Mouse (Mus musculus) kidney, adult 2 months (tissue): ENCODE data around the gene Rap1gap.

Experiments
- CTCF ChIP-seq: fragments of 200-500 bp; conservative IDR thresholded peaks from 2 replicates; pipeline ENCODE4 v1.5.1; 2011; ENCODE audit warnings: low read depth, mild to moderate bottlenecking, control low read depth, low read length, moderate library complexity, mixed read lengths; ENCODE audit not compliant: insufficient read depth, insufficient read length
- POLR2A ChIP-seq: fragments of 200-500 bp; IDR thresholded peaks from one replicate; pipeline ENCODE4 v1.6.1; 2011; ENCODE audit warnings: low read depth, low read length, control low read depth

GRCm38 (mm10) chr4:137732962-137733361 is 68.4 kb downstream of the Rap1gap start:
- TF ChIP-seq CTCF, result no peak
- no peak for TF ChIP-seq POLR2A
